Mouse (Mus musculus): ENCODE measurements around the gene Egln3.

Gene Egln3

DNA sequence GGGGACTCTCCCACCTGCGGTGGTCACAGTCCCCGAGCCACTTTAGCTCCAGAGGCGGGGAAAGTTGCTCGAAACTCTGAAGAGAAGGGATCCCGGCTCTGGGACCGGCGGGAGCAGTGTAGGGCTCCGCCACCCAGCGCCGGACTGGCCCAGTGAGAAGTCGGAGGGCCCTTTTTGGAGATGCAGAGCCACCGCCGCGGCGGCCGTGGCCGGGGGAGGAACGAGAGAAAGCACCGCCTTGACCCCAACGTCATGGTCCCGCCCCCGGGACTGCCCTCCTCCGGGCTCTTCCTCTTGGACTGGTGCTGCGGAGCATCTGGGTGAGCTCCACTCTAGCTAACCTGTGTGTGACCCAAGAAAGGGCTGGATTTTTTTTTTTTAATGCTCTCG is at the start of gene Egln3:
Gene Egln3 (minus strand): TSS at position 205 of the 390 bp plus-strand sequence.
- DNase-seq (ENCODE audit: low spot score): peak; percentile 86

DNA sequence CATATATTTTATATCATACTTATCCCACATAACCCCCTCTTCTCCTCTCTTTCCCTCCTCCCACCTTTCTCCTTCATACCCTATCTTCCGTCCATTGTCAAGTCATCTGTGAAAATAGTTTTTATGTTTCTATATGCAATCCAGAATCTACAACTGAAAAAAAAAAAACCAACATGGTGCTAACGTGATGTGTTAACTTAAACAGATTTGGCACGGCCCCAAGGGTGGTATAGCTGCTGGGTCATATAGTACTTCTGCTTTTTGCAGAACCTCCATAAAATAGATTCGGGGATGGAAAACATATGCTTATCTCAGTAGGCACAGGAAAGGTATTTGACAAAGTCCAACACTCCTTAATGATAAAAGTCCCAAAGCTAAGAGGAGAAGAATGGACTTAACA is 49.8 kb upstream of the Egln3 start:
- DNase-seq (ENCODE audit: low spot score): no peak

DNA sequence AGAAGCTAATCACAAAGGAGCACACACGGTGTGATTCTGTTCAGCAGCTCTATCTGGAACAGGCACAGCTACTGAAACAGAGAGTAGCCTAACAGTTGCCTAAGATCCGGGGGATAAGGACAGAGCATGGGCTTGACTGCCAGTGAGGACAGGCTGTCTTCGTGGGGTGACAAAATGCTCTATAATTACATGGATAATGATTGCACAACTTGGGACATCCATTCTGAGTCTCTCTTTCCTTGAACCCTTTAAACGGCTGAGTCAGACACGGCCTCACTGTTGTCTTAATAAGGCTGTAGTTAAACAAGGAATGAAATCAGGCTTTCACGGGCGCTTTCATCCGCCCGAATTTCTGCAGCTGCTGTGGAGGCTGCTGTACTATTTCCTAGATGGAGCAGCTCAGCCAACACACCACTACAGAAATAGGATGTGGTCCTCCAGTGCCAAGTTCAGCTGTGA is 48.3 kb upstream of the Egln3 start:
- DNase-seq (ENCODE audit: low spot score): no peak

DNA sequence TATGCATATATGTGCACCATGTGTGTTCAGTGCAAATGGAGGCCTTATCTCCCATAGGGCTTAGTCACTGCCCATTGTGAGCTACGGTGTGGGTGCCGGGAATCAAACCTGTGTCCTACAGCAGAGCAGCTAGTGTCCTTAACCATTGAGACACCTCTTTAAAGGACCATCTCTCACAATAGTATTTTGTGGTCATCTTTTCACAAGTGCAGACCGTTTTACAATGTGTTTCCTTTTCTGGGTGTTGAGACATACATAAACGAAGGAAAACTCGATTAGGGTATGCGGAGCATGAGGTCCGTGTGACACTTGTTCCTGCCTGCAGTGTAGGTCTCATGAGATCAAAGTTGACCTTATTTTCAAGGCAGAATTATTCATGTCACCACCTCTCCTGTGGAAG is 44.2 kb upstream of the Egln3 start:
- DNase-seq (ENCODE audit: low spot score): no peak

DNA sequence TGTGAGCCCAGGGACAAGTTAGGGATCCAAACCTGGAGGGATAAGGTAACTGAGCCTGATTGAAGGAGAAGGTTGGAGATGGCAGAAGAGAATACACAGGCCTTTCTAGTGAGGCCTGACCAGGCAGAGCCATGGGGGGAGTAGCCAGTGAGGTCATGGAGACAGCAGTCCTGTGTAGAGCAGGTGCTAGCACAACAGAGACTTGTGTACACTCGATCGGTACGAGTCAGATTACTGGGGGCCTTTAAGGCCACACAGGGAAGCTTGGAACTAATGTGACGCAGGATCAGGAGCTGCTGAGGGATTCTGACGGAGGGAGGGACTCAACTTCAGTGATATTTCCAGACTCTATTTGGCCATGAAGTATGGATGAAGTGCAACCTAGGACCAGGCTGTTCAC is 39.5 kb upstream of the Egln3 start:
- no peak for DNase-seq (ENCODE audit: low spot score)

DNA sequence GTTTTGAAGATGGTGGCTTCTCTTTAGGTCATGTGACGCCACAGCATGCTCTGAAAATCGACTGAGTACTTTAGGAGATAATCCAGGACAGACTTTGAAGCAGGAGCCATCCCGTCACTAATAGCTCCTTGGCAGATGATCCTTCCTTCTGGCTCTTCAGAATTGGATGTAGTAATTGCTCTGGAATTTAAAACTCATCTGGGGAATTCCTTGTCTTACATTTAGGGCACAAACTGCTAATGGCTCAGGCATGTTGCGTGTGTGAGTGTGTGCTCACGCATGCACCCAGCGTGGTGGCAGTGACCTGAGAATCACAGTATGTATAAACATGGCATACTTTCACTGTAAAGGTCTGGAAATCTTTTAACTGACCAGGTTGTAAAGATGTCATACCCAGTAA is 38.3 kb upstream of the Egln3 start:
- no peak for DNase-seq (ENCODE audit: low spot score)

DNA sequence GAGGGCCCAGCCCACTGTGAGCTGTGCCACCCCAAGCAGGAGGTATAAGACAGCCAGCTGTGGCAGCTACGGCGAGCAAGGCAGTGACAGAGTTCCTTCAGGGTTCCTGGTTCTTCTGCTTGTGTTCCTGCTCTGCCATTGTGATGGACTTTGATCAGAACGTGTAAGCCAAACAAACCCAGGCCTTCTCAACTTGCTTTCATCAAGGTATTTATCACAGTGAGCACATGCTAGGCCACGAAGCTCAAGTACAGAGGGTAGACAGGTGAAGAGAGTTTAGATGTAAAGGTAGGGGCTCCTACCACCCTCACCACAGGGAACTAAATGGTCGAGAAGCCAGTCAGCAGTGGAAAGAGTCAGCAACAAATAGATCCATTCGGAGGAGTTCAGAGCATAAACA is 30.1 kb upstream of the Egln3 start:
- no peak for DNase-seq (ENCODE audit: low spot score)

DNA sequence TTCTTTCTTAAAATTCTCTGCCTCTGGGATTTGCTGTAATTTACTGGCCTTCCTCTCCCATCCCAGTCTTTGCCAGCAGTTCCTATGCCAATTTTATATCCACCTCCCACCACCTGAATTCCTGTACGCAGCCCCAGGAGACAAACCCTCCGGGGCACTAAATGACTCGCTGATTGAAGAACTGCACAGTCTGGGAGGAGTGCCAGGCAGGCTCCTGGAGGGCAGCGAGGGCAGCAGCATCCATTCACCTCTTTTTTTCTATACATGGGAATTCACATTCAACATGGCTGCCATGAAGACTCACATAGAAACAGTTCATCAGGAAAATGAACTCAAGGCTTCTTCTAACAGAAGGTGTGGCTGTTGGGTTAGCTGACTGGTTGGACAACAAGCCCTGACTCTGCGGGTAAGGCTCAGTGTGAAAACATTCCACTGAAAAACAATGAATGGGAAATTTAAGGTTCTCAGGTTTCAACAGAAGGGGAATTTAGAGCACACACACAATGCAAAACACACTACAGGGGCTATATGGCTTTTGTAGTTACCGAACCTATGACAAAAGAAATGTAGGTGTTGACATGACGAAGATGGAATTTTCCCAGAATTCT is 29.4 kb upstream of the Egln3 start:
- no peak for DNase-seq (ENCODE audit: low spot score)

DNA sequence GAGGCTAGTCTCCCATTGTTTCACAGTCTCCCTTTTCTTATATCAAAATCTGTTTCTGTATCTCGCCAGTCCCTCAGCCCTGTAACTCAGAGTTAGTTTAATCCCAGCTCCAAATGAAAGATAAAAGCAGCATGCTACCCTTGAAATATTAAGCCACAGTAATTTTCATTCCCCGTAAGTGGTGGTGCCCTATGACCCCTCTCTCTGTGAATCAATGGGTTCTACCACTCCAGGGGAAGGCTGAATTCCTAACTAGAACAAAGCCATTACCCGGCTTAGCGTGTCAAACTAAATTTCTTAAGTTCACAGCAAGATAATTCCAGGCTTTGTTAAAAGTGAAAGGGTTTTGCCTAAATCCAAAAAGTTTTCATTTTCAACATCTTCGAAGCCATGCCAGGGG is 28.8 kb upstream of the Egln3 start:
- DNase-seq (ENCODE audit: low spot score): no peak

DNA sequence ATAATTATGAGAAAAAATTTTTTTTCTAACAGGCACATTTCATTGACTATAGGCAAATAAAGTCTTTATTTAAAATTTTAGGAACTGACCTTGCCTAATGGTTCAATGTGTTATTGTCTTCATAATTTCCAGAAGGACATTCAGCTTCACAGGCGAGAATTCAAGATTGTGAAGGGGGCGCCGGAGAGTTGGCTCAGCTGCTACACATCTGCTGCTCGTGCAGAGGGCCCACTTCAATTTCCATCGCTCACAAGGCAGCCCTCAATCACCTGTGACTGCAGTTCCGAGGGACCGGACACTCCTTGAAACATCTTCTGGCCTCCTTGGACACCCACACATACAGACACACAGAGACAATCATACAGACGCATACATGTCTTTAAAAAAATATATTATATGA is 23.9 kb upstream of the Egln3 start:
- no peak for DNase-seq (ENCODE audit: low spot score)

DNA sequence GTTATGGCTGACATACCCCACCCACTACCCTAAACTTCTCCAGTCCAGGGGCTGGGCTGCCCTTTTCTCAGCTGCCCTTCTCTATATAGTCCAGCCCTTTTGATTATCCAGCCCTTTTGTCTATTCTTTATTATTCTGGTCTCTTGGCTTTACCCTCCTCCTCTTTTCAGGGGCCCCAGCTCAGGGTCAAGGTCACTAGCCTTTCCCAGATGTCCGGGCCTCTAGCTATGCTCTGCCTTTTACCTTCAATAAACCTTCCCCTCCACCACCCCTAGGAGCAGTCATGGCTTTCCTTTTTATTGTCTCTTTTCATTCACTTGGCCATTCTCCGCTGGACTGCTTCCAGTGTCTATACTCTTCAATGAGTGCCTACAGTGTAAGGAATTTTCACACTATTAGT is 22.7 kb upstream of the Egln3 start:
- DNase-seq (ENCODE audit: low spot score): no peak

DNA sequence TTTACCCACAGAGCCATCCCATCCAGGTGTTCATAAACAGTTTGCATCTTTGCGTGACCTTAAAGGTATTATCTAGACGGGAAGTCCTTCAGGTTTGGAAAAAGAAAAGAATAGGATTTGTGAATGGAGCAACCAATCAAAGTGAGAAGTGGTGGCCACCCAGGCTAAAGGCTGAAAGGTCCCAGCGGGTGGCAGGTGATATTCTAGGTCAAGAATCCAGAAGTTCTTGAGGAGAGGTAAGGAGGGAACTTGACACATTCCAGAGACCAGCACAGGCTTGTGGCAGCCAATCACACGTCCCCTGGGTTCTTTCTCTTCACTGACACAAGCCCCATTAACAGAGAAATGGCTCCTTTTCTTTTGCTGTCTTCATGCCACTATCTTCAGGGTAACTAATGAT is 21.9 kb upstream of the Egln3 start:
- DNase-seq (ENCODE audit: low spot score): no peak

DNA sequence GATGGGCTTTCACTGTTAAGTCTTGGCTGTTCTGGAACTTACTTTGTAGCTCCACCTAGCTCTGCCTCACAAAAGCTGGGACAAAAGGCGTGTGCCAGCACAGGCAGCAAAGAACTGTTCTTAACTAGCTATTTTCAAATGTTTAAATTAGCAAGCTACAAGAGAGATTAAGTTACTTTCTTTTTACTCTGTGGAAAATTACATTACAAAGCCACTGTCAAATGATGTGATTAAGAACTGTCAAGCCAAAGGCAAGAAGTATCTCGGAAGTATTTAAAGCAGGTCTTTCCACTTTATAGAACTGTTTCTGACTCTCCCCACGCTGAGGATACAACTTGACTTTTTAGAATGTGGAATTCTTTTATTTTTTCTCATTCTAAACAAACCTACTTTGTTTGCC is 21.4 kb upstream of the Egln3 start:
- no peak for DNase-seq (ENCODE audit: low spot score)

DNA sequence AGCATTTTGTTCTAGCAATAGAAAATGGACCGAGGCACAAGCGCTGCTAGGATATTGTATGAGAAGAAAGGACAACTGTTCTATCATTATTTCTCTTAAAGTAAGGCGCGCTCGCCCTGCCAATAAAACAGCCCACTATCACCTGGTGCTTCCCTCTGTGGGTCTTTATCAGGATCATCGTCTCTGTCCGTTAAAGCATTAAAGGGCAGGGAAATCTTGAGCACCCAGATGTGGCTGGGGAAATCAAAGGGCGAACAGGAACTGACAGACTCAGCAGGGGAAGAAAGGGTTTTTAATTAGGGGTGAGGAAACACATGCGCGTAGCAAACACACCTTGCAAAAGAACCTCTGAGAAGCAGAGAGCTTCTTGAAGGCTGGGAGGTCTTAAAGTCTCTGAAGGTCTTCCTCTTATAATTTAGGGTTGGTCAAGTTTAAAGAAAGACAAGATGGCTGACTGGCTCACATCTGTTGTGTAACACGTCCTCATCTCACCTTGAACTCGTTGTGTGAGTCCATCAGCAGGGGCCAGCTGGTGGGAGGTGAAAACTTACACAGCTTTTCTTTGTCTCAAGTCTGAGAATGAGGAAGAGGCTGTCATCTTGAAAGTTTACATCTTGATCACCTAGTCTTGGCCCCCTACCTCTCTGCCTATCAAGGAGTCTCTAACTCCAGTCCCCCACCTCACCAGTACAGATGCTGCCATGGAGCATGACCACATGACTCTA is 18.5 kb upstream of the Egln3 start:
- no peak for DNase-seq (ENCODE audit: low spot score)

DNA sequence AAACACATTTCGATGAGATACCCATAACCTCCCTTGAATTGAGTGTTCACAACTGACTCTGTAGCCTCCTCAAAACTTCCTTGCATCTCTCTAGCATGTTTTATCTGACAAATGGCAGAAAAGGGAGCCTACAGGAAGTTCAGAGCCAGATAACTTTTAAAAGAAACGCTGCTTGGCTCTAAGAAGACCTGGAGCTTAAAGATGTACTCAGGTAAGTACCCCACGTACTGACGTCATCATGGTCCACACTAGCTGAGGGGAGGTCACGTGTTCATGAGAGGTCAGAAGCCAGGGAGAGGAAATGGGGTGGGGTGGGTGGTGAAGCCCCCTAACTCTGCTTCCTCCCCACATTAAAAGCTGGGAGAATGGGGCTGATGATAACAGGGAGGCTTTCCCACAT is 13.0 kb upstream of the Egln3 start:
- no peak for DNase-seq (ENCODE audit: low spot score)

DNA sequence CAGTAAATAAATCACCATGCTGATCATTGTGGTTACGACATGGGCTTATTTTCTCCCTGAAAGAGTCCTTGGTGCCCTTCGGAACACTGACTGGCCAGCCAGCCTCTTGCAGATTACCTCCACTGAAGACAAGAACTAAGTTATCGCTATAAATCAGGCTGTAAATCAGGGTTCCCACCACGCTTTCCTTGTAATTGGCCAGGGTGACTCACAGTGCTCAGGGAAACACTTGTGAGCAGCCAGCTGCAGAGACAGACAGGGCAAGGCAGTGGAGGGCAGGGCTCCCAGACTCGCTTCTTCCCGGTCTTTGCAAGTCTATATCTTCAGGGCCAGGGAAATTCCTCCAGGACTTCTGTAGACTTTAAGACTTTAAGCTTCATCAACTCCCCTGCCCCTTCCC is 10.8 kb upstream of the Egln3 start:
- no peak for DNase-seq (ENCODE audit: low spot score)

DNA sequence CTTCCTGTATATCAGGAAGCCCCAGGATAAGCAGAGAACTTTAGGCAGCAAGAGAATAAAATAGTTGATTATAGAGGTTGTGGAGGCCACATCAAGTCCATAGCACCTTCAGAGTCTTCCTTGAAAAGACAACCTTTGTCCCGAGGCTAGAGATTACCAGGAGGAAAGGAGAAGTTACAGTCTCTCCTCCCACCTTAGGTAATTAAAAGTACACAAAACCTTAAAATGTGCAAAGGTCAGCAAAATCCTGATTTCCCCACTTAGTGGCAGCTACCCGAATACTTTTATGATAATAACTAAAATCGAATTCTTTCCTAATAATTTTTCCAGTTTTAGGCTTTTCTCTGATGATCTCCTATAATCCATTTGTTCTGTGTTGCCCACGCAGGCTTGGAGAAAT is 10.2 kb upstream of the Egln3 start:
- no peak for DNase-seq (ENCODE audit: low spot score)

DNA sequence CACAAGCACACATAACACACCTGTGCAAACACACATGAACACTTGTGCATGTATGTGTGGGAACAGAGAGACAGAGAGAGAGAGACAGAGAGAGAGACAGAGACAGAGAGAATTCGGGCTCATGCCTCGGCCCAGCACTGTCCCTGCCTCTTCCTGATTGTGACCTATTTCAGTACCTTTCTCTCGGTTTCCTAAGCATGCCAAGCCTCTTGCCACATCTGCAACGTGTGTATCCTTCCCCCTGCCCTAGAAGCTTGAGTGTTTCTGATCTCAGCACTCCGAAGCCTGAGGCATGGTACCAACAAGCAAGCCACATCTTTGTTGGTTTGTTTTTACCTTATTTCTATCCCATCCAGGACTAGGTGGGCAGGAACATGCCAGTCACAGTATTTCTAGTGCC is 9.6 kb upstream of the Egln3 start:
- DNase-seq (ENCODE audit: low spot score): no peak

DNA sequence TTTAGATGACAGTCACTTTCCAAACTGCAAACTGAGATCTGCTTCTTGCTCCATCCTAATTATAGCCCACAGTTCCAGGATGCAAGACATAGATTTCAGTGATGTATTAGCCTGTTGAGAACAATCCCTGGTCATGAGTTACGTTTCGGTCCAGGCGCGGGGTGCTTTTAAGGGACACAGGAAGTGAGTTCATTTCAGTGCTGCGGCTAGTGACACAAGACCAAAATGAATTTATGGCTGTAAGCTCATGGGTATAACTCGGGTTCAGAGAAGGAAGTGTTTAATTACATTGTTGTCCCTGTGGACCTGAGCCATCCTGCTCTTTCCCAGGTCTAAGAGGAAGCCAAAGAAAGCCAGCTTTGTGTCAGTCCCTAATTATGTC is 5.5 kb upstream of the Egln3 start:
- no peak for DNase-seq (ENCODE audit: low spot score)

DNA sequence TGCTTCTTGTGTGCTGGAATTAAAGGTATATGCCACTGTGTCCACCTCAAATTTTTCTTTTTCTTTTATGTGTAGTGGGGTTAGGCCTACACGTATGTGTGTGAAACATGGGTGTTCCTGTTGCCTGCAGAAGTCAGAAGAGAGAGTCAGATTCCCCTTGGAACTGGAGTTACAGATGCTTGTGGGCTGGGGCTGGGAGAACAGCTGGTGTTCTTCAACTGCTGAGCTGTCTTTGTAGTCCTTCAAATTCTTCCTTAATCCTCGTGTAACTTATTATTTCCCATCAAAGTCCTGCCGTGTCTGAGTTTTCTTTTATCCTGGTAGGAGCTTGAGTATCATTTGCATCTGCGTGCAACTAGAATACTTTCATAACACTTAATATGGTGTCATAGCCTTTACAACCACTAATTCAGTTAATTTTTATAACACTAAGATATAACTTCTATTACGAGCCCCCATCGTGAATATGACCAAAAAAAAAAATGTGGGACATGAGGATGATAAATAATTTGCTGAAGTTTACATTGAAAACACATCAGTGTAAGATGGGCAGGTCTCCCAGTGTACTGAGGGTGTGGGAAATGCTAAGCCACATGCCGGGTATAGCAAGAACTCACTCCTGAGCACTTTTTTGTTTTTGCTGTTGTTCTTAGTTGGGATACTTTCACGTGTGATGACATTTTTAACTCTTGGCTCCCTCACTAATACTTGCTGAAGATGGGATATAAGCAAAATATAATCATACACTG is 4.9 kb upstream of the Egln3 start:
- DNase-seq (ENCODE audit: low spot score): no peak

DNA sequence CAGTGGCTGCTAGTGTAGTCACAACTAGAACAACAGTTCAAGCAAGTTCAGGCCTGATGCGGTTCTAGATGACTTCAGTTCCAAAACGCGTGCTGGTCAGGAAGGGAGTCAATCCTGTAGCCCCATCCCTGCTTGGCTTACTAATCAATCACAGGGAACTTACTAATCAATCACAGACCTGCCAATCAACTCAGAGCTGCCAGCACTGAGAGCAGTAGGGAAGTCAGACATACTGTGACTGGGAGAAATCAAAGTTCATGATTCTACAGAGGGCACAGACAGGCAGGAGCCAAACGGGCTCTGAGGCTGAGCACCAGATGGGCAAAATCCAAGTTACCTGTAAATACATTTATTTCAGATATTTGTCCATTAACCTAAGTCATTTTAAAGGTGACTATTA is 2.1 kb upstream of the Egln3 start:
- no peak for DNase-seq (ENCODE audit: low spot score)

DNA sequence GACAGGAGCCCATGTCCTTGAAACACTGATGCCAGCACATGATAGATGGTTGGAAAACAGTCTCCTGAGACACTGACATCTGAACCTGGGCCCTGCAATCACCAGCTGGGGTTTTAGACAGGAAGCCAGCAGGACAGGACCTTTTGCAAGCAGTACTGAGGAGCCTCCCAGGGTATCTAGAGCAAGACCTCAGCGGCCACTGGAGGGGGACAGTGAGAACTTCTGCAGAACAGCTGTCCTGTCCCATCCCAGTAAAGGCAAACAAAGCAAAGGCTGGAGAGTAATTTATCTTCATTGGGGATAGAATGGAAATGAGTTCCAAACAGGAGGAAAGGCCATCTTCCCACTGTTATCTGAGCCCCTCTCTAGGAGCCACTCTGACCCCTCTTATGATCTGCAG is 1.5 kb upstream of the Egln3 start:
- no peak for DNase-seq (ENCODE audit: low spot score)

All from ovary, postnatal 14 days (tissue).